Mouse (Mus musculus) stomach, embryonic 14.5 days (tissue): ENCODE data around the gene Zfp322a. TPM values are rescaled to one million over a fixed set of nuclear protein-coding genes. Genes with fewer than 3 reads are reported as not detected.

Experiments used
- ATAC-seq: fragments of 200-750 bp; cut with Nextera tagmentation; 2 replicates; pipeline ENCODE4 v1.8.0; 2017; ENCODE audit warnings: low read depth, moderate TSS enrichment; ENCODE audit not compliant: insufficient number of reproducible peaks, insufficient read depth, low FRiP score
- H3K27ac ChIP-seq: fragments of 300-500 bp; sonication (generic); 2 replicates; pipeline ENCODE4 v1.5.1; 2014; ENCODE audit warnings: mild to moderate bottlenecking, low read length, moderate library complexity, mixed read lengths
- H3K27me3 ChIP-seq: fragments of 300-500 bp; sonication (generic); 2 replicates; pipeline ENCODE4 v1.6.1; 2014; ENCODE audit warnings: low read length, control low read depth, mixed read lengths; ENCODE audit not compliant: control insufficient read depth, insufficient read depth
- H3K36me3 ChIP-seq: fragments of 300-500 bp; sonication (generic); 2 replicates; pipeline ENCODE4 v1.6.1; 2014; ENCODE audit warnings: mild to moderate bottlenecking, control low read depth, low read length, moderate library complexity, mixed read lengths; ENCODE audit not compliant: control insufficient read depth, insufficient read depth
- H3K4me1 ChIP-seq: fragments of 300-500 bp; sonication (generic); 2 replicates; pipeline ENCODE4 v1.6.1; 2014; ENCODE audit warnings: low read length, control low read depth, mixed read lengths; ENCODE audit not compliant: control insufficient read depth, insufficient read depth
- H3K4me2 ChIP-seq: fragments of 300-500 bp; sonication (generic); replicated peaks from 2 replicates; pipeline ENCODE4 v1.6.1; 2014; ENCODE audit warnings: low read depth, low read length, control low read depth
- H3K4me3 ChIP-seq: fragments of 300-500 bp; sonication (generic); 2 replicates; pipeline ENCODE4 v1.5.1; 2014; ENCODE audit warnings: low read depth, low read length, control low read depth
- H3K9ac ChIP-seq: fragments of 300-500 bp; sonication (generic); replicated peaks from 2 replicates; pipeline ENCODE4 v1.6.1; 2014; ENCODE audit warnings: low read depth, mild to moderate bottlenecking, control low read depth, low read length, moderate library complexity, mixed read lengths
- H3K9me3 ChIP-seq: fragments of 300-500 bp; sonication (generic); 2 replicates; pipeline ENCODE4 v1.6.1; 2016; ENCODE audit warnings: low read depth, low read length, control low read depth; ENCODE audit not compliant: control insufficient read depth
- WGBS: fragments of 180-500 bp; shearing (Covaris S2); extraction: QIAGEN DNeasy Blood & Tissue Kit; methylation state at CpG from one replicate; pipeline ENCODE4 v1.1.7; 2014; 5-methylcytosine and 5-hydroxymethylcytosine counted together
- polyA plus RNA-seq: library from polyadenylated mRNA; unstranded; fragments of >200 nt; fragmentation: Nextera tagmentation; extraction: Ambion mirVana; gene quantifications from 2 replicates; pipeline ENCODE4 v1.2.1, GENCODE M21; 2014

Zfp322a gene
- polyA plus RNA-seq, 1 experiment from 2014 or later: 49.8 TPM

DNA sequence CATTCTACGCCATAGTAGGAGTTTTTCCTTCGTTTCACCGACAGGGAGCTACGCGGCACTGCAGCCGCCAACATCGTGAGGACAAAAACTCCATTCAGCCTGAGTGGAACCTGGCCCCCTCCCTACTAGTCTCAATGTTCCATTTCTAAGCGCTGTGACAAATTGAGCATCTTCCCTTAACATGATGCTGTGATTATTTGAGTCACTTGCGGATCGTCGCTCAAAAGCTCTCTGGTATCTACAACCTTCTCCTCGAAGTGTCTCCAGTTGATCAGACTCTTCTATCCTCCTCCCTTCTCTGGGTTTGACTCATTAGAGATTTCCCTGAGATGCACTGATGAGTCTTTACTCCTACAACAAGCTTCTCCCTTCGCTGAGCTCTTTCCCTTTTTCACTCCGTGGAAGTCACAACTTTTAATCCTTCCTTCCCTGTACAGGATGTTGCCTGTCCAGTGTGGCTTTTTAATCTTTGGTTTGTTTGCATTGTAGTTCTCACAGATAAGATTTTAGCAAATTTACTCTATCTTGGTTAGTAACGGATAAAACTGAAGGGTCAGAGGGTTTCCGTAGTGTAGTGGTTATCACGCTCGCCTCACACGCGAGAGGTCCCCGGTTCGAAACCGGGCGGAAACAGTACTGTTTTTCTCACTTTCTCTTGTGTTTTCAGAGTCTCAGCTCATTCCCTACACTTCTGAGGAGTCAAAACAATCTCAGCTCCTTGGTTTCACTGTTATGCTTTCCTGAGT is 61.8 kb downstream of the Zfp322a start:
- no peaks in the 10 kb centered on the region for H3K36me3 ChIP-seq
- H3K9ac ChIP-seq: no peak overlapping the region
- H3K4me2 ChIP-seq: peak overlapping the region; percentile 35
- peaks cover 11% of the 10 kb centered on the region; the same call in 1 of the 2 replicates for H3K4me1 ChIP-seq
- no peaks in the 10 kb centered on the region for H3K9me3 ChIP-seq
- no peak overlapping the region for H3K27ac ChIP-seq
- 3% methylated on average over 24 of the region's 24 CpGs for WGBS
- peak overlapping the region; percentile 23; the same call in 1 of the 2 replicates for H3K4me3 ChIP-seq
- peak; percentile 33; the same call in 1 of the 2 replicates for ATAC-seq
- H3K27me3 ChIP-seq: 0 out of 2 replicates have a peak, but pooled peaks cover 14% of the 10 kb centered on the region

DNA sequence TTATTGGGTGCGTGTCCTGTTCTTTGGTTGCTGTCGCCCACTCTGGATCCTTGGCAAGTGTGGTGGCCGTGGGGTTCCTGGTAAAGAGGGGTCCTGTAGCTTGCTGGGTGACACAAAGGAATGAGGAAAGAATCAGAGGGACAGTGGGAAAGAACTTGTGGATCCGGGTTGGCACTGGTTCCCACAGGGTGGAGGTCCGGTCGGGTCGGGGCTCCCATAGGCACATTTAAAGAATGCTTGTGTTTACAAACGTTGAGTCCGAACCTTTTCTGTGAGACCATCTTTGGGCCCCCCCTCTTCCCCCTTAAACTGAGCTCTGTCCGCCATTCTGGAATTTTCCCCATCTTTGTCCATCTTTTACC is 62.3 kb downstream of the Zfp322a start:
- no peak for ATAC-seq
- Histone ChIP-seq H3K9me3 (no peaks in the 10 kb centered on the region), H3K27ac (no peak overlapping the region), H3K4me1 (peaks cover 11% of the 10 kb centered on the region; the same call in 1 of the 2 replicates), H3K36me3 (no peaks in the 10 kb centered on the region), H3K4me3 (peak overlapping the region; percentile 23; the same call in 1 of the 2 replicates), H3K4me2 (peak overlapping the region; percentile 35), H3K27me3 (0 out of 2 replicates have a peak, but pooled peaks cover 12% of the 10 kb centered on the region), H3K9ac (no peak overlapping the region)
- 16% methylated on average over 10 of the region's 10 CpGs for WGBS

Other genes starting within 250 kb of the Zfp322a start
- gene Vmn1r218, start 236.1 kb downstream of the Zfp322a start, polyA plus RNA-seq: not detected in 2 replicates
- not detected in 2 replicates for gene Vmn1r219, start 209.9 kb downstream of the Zfp322a start, polyA plus RNA-seq
- not detected in 2 replicates for gene Vmn1r220, start 181.2 kb downstream of the Zfp322a start, polyA plus RNA-seq
- not detected in 2 replicates for gene Vmn1r221, start 155.1 kb downstream of the Zfp322a start, polyA plus RNA-seq
- not detected in 2 replicates for gene Vmn1r222, start 133.3 kb downstream of the Zfp322a start, polyA plus RNA-seq
- not detected in 2 replicates for gene Vmn1r223, start 122.1 kb downstream of the Zfp322a start, polyA plus RNA-seq
- gene Abt1, start 54.7 kb upstream of the Zfp322a start, polyA plus RNA-seq: 12.0 and 12.4 TPM in 2 replicates
- 0.17 TPM in 1 of 2 replicates, not detected in the other for gene Btn1a1, start 96.7 kb upstream of the Zfp322a start, polyA plus RNA-seq
- 0.22 and 0.30 TPM in 2 replicates for gene Btn2a2, start 119.6 kb upstream of the Zfp322a start, polyA plus RNA-seq
- gene Hist1h4h, start 161.8 kb upstream of the Zfp322a start, polyA plus RNA-seq: 4.8 and 6.7 TPM in 2 replicates
- gene Hist1h2af, start 164.7 kb upstream of the Zfp322a start, polyA plus RNA-seq: 7.8 and 14.1 TPM in 2 replicates
- gene Hist1h3g, start 166.2 kb upstream of the Zfp322a start, polyA plus RNA-seq: 5.5 and 7.8 TPM in 2 replicates
- 1.1 and 1.2 TPM in 2 replicates for gene Hist1h2bh, start 174.2 kb upstream of the Zfp322a start, polyA plus RNA-seq
- gene Hist1h3f, start 174.8 kb upstream of the Zfp322a start, polyA plus RNA-seq: 0.94 and 1.3 TPM in 2 replicates
- 1.8 and 2.4 TPM in 2 replicates for gene Hist1h4f, start 182.4 kb upstream of the Zfp322a start, polyA plus RNA-seq
- gene Hist1h1d, start 184.1 kb upstream of the Zfp322a start, polyA plus RNA-seq: 1.0 and 1.1 TPM in 2 replicates
- 10.2 and 10.3 TPM in 2 replicates for gene Hist1h3e, start 193.2 kb upstream of the Zfp322a start, polyA plus RNA-seq
- gene Hist1h2ae, start 202.0 kb upstream of the Zfp322a start, polyA plus RNA-seq: 92.6 and 109 TPM in 2 replicates
- 11.0 and 12.6 TPM in 2 replicates for gene Hist1h2bg, start 202.2 kb upstream of the Zfp322a start, polyA plus RNA-seq
- 7.1 and 7.3 TPM in 2 replicates for gene Hist1h2bf, start 205.0 kb upstream of the Zfp322a start, polyA plus RNA-seq
- gene Hist1h2ad, start 205.2 kb upstream of the Zfp322a start, polyA plus RNA-seq: 4.1 and 6.2 TPM in 2 replicates
- 11.2 and 16.2 TPM in 2 replicates for gene Hist1h3d, start 206.6 kb upstream of the Zfp322a start, polyA plus RNA-seq
- gene Hist1h4d, start 212.4 kb upstream of the Zfp322a start, polyA plus RNA-seq: 99.6 and 119 TPM in 2 replicates